Mouse (Mus musculus): ENCODE data around the gene Sgsm3. TPM values are rescaled to one million over a fixed set of nuclear protein-coding genes. Genes with fewer than 3 reads are reported as not detected.

The Sgsm3 gene
- polyA plus RNA-seq, 1 experiment from 2014 or later: 26.4 TPM

DNA sequence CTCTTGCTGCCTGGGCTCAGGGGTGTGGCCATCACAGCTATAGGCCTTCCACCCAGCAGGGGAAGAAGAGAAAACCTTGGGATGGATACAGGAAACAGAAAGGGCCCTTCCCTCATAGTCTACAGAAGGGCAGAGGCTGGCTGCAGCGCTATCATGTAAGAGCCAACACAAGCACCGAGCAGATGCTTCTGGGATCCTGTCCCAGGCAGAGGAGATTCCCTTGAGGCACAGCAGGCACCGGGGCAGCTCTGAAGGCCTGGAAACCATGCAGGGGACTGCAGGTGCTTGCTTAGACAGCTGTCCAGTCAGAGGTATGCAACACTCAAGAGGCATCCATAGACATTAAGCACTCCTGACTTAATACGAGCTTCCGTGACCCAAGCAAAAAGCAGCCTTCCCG is 56.6 kb downstream of the Sgsm3 start:
- no peak for DNase-seq (ENCODE audit: low spot score)
- Histone ChIP-seq H3K9me3 (no peaks in the 10 kb centered on the region), H3K4me1 (peaks cover 43% of the 10 kb centered on the region), H3K36me3 (no peaks in the 10 kb centered on the region), H3K27me3 (ENCODE audit: insufficient read depth, poor library complexity, severe bottlenecking) (no peaks in the 10 kb centered on the region), H3K4me3 (no peak overlapping the region), H3K27ac (peak overlapping the region; percentile 18; the same call in 1 of the 2 replicates)
- 58% methylated on average over 6 of the region's 6 CpGs for WGBS

DNA sequence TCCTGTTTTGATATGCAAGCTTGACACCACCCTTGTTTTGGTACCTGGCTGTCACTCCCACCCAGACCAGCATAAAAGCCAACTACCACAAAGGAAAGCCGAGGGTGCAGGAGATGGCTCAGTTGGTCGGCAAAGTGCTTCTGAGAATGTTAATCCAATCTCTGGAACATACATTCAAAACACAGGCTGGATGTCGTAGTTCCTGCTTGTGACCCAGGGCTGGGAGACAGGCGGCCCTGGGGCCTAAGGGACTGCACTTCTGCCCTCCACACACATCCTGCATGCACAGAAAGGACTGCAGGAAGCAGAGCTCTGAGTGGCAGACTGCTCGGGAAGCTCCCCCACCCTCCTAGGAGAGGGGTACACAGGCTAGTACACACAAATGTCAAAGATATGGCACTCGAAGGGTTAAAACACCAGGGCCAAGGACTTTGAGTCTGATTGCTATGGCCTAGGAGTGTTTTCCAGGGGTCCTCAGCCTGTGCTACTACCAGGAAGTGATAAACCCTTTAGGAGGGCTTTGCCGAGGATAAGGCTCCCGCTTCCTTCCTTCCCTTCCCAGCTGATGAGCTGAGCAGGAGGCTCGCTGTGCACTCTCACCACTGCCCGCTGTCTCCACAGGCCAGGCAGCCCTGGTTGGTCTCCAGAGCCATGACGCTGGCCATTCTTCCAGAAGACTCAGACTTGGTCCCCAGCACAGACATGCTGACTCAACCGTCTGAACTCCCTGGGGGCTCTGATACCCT is 58.0 kb downstream of the Sgsm3 start:
- Histone ChIP-seq H3K9me3 (no peaks in the 10 kb centered on the region), H3K36me3 (no peaks in the 10 kb centered on the region; the same call in 1 of the 2 replicates), H3K27ac (peak overlapping the region; percentile 37; the same call in 1 of the 2 replicates), H3K4me3 (no peak overlapping the region), H3K27me3 (ENCODE audit: insufficient read depth, poor library complexity, severe bottlenecking) (no peaks in the 10 kb centered on the region), H3K4me1 (peaks cover 43% of the 10 kb centered on the region)
- no peak for DNase-seq (ENCODE audit: low spot score)
- 47% methylated on average over 12 of the region's 12 CpGs for WGBS

DNA sequence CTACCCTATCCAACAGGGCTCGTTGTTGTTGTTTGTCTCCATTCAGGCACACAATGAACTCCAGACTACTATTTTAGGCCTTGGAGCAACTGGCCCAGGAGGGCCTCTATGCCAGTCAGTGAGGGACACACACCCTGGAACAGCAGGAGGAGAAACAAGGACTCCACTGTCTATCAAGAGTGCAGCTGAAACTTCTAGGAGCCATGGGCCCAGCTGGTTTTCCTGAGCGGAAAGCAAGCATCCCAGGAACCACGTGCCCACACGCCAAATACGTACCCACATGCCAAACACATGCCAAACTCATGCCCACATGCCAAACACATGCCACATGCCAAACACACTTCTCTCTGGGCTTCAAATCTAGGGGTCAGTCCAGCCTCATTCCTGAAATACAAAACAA is 60.9 kb downstream of the Sgsm3 start:
- Histone ChIP-seq H3K27ac (no peak overlapping the region), H3K4me3 (no peak overlapping the region), H3K4me1 (peaks cover 51% of the 10 kb centered on the region), H3K9me3 (no peaks in the 10 kb centered on the region), H3K27me3 (ENCODE audit: insufficient read depth, poor library complexity, severe bottlenecking) (no peaks in the 10 kb centered on the region), H3K36me3 (no peaks in the 10 kb centered on the region; the same call in 1 of the 2 replicates)
- WGBS: 89% methylated on average over 5 of the region's 5 CpGs
- DNase-seq (ENCODE audit: low spot score): no peak

DNA sequence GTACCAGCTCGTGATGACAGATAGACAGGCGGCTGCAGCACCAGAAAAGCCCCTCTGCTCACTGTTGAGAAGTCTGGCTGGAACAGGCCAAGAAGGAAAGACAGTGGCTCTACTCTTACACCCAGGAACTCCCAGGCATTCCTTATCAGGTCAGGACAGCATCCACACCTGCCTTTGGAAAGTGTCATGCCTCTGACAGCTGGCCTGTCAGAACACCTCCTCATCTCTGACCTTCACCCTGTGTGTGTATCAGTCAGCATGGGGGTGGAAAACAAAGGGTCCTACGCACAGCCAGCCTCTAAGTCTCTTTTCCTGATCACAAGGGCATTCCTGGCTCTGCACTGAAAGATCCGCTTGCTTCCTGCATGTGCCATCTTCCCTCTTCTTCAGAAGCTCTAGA is 64.2 kb downstream of the Sgsm3 start:
- H3K4me3 ChIP-seq: no peak overlapping the region
- peak overlapping the region; percentile 53; the same call in 1 of the 2 replicates for H3K27ac ChIP-seq
- H3K4me1 ChIP-seq: peaks cover 34% of the 10 kb centered on the region
- no peaks in the 10 kb centered on the region for H3K9me3 ChIP-seq
- no peaks in the 10 kb centered on the region for H3K27me3 ChIP-seq (ENCODE audit: insufficient read depth, poor library complexity, severe bottlenecking)
- no peak for DNase-seq (ENCODE audit: low spot score)
- peaks cover 10% of the 10 kb centered on the region for H3K36me3 ChIP-seq
- 26% methylated on average over 4 of the region's 4 CpGs for WGBS

DNA sequence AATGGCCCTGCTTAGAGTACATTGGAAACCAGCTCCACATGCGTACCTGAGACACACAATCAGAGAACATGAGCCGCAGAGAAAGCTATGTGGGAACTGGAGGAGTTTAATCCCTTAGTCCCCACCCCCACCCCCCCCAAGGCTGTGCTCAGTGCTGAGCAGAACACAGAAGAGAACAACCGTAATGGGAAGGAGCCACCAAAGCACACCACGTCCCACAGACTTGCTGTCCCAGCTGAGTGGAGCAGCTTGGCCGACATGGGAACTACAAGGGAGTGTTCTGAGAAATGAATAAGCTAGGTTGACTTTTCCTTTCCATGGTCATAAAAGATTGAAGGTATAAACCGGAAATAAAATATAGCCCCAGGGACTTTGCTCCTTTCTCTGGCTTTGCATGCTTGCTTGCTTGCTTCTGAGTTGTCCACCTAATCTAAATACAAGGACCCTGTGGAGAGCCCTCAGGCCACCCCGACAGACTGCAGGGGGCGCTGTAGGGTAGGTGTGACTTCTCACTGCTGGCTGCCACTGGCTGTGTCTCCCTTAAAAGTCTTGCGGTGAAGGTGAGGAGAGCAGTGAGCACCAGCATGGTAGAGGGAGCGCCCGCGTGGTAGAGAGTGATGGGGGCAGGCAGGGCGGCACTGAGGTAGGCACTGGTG is 64.8 kb downstream of the Sgsm3 start:
- peaks cover 36% of the 10 kb centered on the region for H3K4me1 ChIP-seq
- H3K27ac ChIP-seq: peak overlapping the region; percentile 53
- no peak for DNase-seq (ENCODE audit: low spot score)
- no peaks in the 10 kb centered on the region for H3K9me3 ChIP-seq
- no peak overlapping the region for H3K4me3 ChIP-seq
- H3K36me3 ChIP-seq: peaks cover 10% of the 10 kb centered on the region
- 50% methylated on average over 13 of the region's 13 CpGs for WGBS
- H3K27me3 ChIP-seq (ENCODE audit: insufficient read depth, poor library complexity, severe bottlenecking): no peaks in the 10 kb centered on the region

DNA sequence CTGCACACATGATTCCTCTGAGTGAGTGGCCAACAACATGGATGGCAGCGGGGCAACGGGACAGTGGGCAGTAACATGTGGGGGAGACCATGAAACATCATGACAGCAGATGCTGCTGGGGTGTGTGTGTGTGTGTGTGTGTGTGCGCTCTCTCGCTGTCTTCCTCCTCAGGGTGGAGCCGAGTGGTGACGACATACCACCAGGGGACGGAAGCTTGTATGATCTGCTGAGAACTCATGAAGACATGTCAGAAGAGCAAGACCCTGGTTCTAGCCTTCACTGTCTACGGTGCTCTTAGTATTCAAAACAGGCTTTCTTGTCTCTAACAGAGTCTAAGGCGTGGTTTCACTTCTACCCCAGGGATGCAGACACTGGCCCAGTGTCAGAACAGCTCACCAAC is 66.9 kb downstream of the Sgsm3 start:
- no peak overlapping the region for H3K4me3 ChIP-seq
- no peaks in the 10 kb centered on the region for H3K9me3 ChIP-seq
- DNase-seq (ENCODE audit: low spot score): no peak
- 92% methylated on average over 9 of the region's 9 CpGs for WGBS
- no peaks in the 10 kb centered on the region for H3K27me3 ChIP-seq (ENCODE audit: insufficient read depth, poor library complexity, severe bottlenecking)
- H3K4me1 ChIP-seq: peaks cover 45% of the 10 kb centered on the region
- H3K27ac ChIP-seq: no peak overlapping the region
- peaks cover 10% of the 10 kb centered on the region for H3K36me3 ChIP-seq

DNA sequence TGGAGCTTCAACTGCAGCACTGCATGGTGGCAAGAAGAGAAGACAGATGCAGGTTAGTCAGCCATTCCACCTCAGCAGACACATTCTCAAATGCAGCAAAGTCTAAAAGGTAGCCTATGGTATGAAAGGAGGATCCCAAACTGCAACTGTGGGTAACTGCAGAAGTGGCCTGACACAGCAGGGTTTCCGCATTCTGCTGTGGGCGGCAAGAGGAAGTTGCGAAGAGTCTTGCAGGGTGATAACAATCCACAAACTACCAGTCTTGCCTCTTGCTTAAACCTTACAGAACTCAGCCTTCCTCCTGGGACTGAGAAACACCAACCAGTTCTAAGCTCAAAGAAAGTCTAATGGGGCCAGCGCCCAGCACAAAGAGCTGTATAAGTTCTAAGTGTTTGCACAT is 67.8 kb downstream of the Sgsm3 start:
- DNase-seq (ENCODE audit: low spot score): no peak
- no peaks in the 10 kb centered on the region for H3K27me3 ChIP-seq (ENCODE audit: insufficient read depth, poor library complexity, severe bottlenecking)
- WGBS: 75% methylated on average over 4 of the region's 4 CpGs
- H3K4me1 ChIP-seq: peaks cover 52% of the 10 kb centered on the region
- H3K9me3 ChIP-seq: no peaks in the 10 kb centered on the region
- H3K36me3 ChIP-seq: peaks cover 10% of the 10 kb centered on the region
- H3K27ac ChIP-seq: no peak overlapping the region; the same call in 1 of the 2 replicates
- no peak overlapping the region for H3K4me3 ChIP-seq

DNA sequence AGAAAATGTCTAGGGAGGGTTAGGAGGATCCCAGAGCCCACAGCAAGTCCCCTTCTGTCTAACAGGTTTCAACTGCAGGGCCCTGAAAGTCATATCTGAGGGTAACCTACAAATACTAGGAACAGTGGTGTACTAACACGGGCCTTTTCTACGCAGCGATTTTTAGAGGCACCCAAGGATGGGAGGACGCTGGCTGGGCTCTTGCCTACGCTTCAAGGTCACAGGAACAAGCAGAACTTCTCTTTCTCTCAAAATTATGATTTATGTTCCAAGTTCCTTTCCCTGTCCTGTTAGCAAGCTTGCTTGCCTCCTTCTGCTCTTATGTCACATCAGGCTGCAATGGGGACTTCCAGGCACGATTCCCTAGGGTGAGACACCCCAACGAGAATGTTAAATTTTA is 68.5 kb downstream of the Sgsm3 start:
- H3K27me3 ChIP-seq (ENCODE audit: insufficient read depth, poor library complexity, severe bottlenecking): no peaks in the 10 kb centered on the region
- 87% methylated on average over 7 of the region's 7 CpGs for WGBS
- peaks cover 58% of the 10 kb centered on the region for H3K4me1 ChIP-seq
- H3K36me3 ChIP-seq: peaks cover 10% of the 10 kb centered on the region
- DNase-seq (ENCODE audit: low spot score): no peak
- H3K4me3 ChIP-seq: no peak overlapping the region
- H3K27ac ChIP-seq: no peak overlapping the region
- no peaks in the 10 kb centered on the region for H3K9me3 ChIP-seq

DNA sequence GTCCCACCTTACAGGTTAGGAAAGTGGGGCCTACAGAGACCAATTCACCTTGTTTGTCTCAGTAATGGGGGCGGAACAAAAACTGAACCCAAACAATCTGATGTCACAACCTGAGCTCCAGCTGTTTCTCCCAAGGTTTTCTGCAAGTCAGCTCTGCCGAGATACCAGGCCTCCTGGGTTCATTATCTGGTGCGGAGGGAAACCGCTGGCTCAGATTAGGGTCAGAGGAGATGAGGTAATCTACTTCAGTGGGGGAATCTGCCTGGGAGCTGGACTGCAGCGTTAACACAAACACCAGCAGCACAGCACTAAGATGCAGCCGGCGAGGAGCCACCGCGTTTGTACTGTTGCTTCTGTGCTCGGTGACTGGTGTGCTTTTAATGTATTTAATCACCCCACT is 69.9 kb downstream of the Sgsm3 start:
- H3K9me3 ChIP-seq: no peaks in the 10 kb centered on the region
- H3K4me3 ChIP-seq: no peak overlapping the region
- H3K4me1 ChIP-seq: peaks cover 43% of the 10 kb centered on the region
- 20% methylated on average over 10 of the region's 10 CpGs for WGBS
- H3K36me3 ChIP-seq: peaks cover 10% of the 10 kb centered on the region
- peak; percentile 80 for DNase-seq (ENCODE audit: low spot score)
- H3K27me3 ChIP-seq (ENCODE audit: insufficient read depth, poor library complexity, severe bottlenecking): no peaks in the 10 kb centered on the region
- H3K27ac ChIP-seq: no peak overlapping the region

DNA sequence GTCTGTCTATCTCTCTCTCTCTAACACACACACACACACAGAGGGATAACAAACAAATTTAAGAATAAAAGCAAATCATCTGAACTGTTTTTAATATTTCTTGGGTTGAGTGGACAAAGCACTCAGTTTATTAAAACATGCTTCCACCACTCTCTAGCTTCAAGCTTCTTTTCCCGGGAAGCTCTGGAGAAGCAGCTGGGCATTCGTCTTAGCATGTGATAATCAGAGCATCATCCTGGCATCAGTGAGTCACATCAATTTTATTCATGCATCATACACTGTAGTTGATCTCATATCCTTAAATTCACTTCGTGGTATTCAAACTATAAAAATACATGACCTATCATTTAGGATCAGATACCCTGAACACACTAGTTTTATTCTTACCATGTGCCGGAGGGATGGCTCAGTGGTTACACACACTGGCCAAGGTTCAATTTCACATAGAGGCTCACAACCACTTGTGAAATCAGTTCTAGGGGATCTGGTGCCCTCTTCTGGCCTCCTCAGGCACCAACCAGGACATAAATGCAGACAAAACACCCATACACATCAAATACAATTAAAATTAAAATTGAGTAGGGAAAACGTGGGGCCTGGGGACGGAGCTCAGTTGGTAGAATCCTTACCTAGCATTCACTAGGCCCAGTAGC is 72.0 kb downstream of the Sgsm3 start:
- no peak overlapping the region for H3K4me3 ChIP-seq
- DNase-seq (ENCODE audit: low spot score): no peak
- H3K27me3 ChIP-seq (ENCODE audit: insufficient read depth, poor library complexity, severe bottlenecking): no peaks in the 10 kb centered on the region
- WGBS: 65% methylated on average over 6 of the region's 6 CpGs
- no peak overlapping the region for H3K27ac ChIP-seq
- peaks cover 7% of the 10 kb centered on the region for H3K36me3 ChIP-seq
- no peaks in the 10 kb centered on the region for H3K9me3 ChIP-seq
- H3K4me1 ChIP-seq: peaks cover 30% of the 10 kb centered on the region

DNA sequence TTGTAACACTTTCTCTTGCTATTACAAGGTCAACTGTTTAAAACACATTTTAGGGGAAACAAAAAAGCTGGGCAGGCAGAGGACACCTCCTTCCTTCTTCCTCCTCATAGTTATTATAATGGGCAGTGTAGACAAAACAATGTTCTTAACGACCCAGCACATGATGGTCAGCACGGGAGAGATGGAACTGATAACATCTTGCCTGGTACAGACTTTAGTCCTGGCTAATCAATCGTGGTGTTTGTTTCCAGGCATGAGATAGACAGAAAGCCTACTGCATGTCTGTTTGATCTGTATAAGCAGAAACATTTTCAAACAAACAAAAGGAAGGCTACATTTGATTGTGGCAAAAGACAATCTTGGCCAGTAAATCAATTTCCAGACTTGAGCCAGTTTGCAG is 72.9 kb downstream of the Sgsm3 start:
- H3K9me3 ChIP-seq: no peaks in the 10 kb centered on the region
- no peak overlapping the region for H3K27ac ChIP-seq
- H3K4me1 ChIP-seq: peaks cover 24% of the 10 kb centered on the region
- no peaks in the 10 kb centered on the region for H3K36me3 ChIP-seq
- WGBS: 25% methylated on average over 3 of the region's 3 CpGs
- no peak overlapping the region for H3K4me3 ChIP-seq
- H3K27me3 ChIP-seq (ENCODE audit: insufficient read depth, poor library complexity, severe bottlenecking): no peaks in the 10 kb centered on the region
- DNase-seq (ENCODE audit: low spot score): no peak

DNA sequence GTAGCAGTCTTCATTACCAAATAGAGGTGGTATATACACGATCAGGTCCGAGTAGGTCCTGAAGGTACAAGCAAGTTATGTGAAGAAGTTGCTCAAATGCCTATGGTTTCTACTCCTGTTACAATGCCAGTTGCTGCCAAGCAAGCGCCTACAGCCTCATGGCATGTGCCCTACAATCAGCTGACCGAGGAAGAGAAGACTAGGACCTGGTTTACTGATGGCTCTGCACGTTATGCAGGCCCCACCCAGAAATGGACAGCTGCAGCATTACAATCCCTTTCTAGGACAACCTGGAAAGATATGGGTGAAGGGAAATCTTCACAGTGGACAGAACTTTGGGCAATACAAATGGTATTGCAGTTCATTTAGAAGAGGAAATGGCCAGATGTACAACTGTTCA is 74.9 kb downstream of the Sgsm3 start:
- Histone ChIP-seq H3K27me3 (ENCODE audit: insufficient read depth, poor library complexity, severe bottlenecking) (no peaks in the 10 kb centered on the region), H3K36me3 (0 out of 2 replicates have a peak, but pooled peaks cover 3% of the 10 kb centered on the region), H3K9me3 (no peaks in the 10 kb centered on the region), H3K4me1 (peaks cover 30% of the 10 kb centered on the region), H3K4me3 (no peak overlapping the region), H3K27ac (no peak overlapping the region)
- DNase-seq (ENCODE audit: low spot score): no peak
- 90% methylated on average over 5 of the region's 5 CpGs for WGBS

DNA sequence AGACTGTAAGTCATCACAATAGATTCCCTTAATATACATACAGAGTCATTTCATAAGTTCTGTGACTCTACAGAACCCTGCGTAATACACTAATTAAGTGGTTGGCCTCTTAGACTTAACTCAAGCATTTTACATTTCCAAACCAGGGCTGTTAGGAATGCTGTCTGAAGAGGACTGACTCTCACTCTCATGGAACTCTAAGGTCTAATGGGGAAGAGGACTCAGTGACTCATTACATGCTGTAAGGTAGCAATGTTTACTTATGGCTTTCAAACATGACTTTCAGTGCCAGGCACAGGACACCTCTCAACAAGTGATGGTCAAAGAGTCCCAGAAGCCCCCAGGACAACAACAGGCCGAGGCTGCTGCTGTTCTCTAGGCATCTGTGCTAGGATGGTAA is 77.9 kb downstream of the Sgsm3 start:
- H3K36me3 ChIP-seq: 0 out of 2 replicates have a peak, but pooled peaks cover 3% of the 10 kb centered on the region
- no peak overlapping the region for H3K27ac ChIP-seq
- no peaks in the 10 kb centered on the region for H3K9me3 ChIP-seq
- no peak overlapping the region for H3K4me3 ChIP-seq
- 91% methylated on average over 2 of the region's 2 CpGs for WGBS
- H3K4me1 ChIP-seq: peaks cover 14% of the 10 kb centered on the region
- DNase-seq (ENCODE audit: low spot score): no peak
- no peaks in the 10 kb centered on the region for H3K27me3 ChIP-seq (ENCODE audit: insufficient read depth, poor library complexity, severe bottlenecking)
